Mouse (Mus musculus) cerebellum, adult 2 months (tissue): ENCODE measurements around the gene Parl.

Experiments used
- CTCF ChIP-seq: fragments of 200-500 bp; IDR thresholded peaks from 2 replicates; pipeline ENCODE4 v1.5.1; 2011; ENCODE audit warnings: low read depth, mild to moderate bottlenecking, control low read depth, low read length, moderate library complexity, borderline replicate concordance; ENCODE audit not compliant: insufficient read depth
- POLR2A ChIP-seq: fragments of 200-500 bp; IDR thresholded peaks from 2 replicates; pipeline ENCODE4 v1.6.1; 2011; ENCODE audit warnings: low read length, control low read depth, borderline replicate concordance; ENCODE audit not compliant: insufficient read depth

DNA sequence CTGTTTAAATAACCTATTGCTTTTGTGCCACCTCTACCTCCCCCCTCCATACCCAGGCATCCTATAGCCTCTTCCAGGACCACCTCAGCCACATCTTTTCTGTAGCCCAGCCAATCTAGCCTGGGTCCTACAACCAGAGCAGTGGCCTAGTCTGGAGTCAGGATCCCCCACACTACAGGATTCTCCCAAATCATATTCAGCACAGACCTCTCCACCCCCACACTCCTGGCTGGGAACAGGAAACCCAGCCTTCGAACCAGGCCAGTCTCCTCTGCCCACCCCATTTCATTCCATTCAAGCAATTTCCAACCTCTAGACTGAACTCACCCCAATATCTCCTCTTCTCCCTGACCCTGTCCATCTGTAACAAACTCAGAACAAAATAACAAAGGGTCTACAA, 43.3 kb upstream of the Parl start:
- TF ChIP-seq POLR2A (no peak), CTCF (no peak)
